Mouse (Mus musculus) kidney, adult 2 months (tissue): ENCODE measurements at regions not wholly inside any gene's neighbourhood (a gene's known extent, or its start where the extent isn't known, plus 50 kb on each side); places are given as distances from the start of the nearest gene placed in this dataset.

Source experiments
- CTCF ChIP-seq: fragments of 200-500 bp; conservative IDR thresholded peaks from 2 replicates; pipeline ENCODE4 v1.5.1; 2011; ENCODE audit warnings: low read depth, mild to moderate bottlenecking, control low read depth, low read length, moderate library complexity, mixed read lengths; ENCODE audit not compliant: insufficient read depth, insufficient read length
- POLR2A ChIP-seq: fragments of 200-500 bp; IDR thresholded peaks from one replicate; pipeline ENCODE4 v1.6.1; 2011; ENCODE audit warnings: low read depth, low read length, control low read depth

- TF ChIP-seq POLR2A (no peak), CTCF (no peak)
Observed at GRCm38 (mm10) chr15:62939416-62939815, 905.6 kb downstream of the Gsdmc2 start.
